Mouse (Mus musculus): Measurements from ENCODE around the gene Cyp2e1.

DNA sequence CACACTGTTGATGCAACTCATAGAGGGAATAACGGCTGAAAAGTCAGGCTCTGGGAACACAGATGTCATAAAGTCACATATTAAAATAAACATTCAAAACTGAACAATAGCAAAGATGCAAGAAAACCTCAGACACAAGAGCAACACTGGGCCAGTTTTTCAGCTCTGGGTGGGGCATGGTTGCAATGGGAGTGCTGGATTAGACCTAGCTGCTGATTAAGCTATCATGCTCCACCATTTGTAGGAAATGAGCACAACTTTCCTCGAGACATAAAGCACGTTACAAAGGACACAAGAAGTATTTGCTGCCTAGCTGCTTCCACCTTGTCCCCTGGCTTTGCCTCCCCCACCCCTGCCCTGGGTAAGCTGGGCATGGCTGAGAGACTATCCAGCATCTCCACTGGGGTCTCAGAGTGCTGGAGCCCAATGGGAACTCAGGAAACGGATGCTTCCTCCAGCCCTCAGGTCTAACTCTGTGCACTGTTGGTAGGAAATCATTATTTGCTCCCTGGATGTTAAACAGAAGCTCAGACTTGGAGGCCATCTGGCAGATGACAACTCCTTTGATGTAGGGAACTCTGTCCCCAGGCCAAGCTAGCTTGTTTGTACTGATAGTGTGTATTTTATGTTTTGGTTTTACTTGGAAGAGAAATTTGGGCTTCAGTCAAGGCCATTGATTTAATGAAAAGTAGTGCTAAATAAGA is 7.2 kb upstream of the Cyp2e1 start:
- TF ChIP-seq CTCF (IDR thresholded peaks at IDR 0.05; ENCODE audit: low read depth, low read length) (no peak), POLR2A (IDR thresholded peaks at IDR 0.05; ENCODE audit: extremely low read depth, insufficient read depth, low read length) (no peak)
